Mouse (Mus musculus): ENCODE data around the gene Cdk6. TPM values are rescaled to one million over a fixed set of nuclear protein-coding genes. Genes with fewer than 3 reads are reported as not detected.

Gene Cdk6
- polyA plus RNA-seq, 1 experiment from 2014 or later = 10.2 TPM

DNA sequence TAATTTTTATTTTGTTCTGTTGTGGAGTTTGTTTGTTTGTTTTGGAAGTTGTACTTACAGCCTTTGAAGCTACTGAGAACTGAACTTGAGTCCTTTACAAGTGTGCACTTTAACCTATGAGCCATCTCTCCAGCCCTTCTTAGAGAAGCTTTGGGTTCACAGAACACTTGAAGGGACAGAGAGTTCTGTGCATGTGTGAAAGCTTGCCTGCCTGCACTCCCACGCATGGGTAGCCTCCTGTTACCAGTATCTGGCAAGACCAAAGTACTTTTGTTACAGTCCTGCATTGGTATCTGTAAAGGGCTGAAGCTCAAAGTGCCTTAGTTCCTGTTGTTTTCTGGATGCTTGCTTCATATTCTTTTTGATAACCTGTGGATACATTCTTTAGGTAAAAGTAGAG, 204.9 kb downstream of the Cdk6 start:
- Histone ChIP-seq H3K9me3 (no peaks in the 10 kb centered on the region), H3K4me3 (no peak overlapping the region), H3K27ac (no peak overlapping the region), H3K4me1 (peaks cover 19% of the 10 kb centered on the region), H3K4me2 (no peak overlapping the region), H3K9ac (no peak overlapping the region), H3K36me3 (replicated peaks) (no peaks in the 10 kb centered on the region), H3K27me3 (replicated peaks) (no peaks in the 10 kb centered on the region)
- no peak for ATAC-seq (replicated peaks)
- WGBS = 84% methylated on average over 1 of the region's 1 CpGs

- H3K27me3 ChIP-seq (replicated peaks) = no peaks in the 10 kb centered on the region
- ATAC-seq (replicated peaks) = no peak
- H3K4me3 ChIP-seq = no peak overlapping the region
- no peaks in the 10 kb centered on the region for H3K4me1 ChIP-seq
- H3K27ac ChIP-seq = no peak overlapping the region
- H3K4me2 ChIP-seq = no peak overlapping the region
- no peak overlapping the region for H3K9ac ChIP-seq
- WGBS = 90% methylated on average over 1 of the region's 1 CpGs
- H3K9me3 ChIP-seq = no peaks in the 10 kb centered on the region
- H3K36me3 ChIP-seq (replicated peaks) = peaks cover 12% of the 10 kb centered on the region; the same call in 1 of the 2 replicates
These were observed 210.2 kb downstream of the Cdk6 start for GRCm38 (mm10) chr5:3551481-3551880.

DNA sequence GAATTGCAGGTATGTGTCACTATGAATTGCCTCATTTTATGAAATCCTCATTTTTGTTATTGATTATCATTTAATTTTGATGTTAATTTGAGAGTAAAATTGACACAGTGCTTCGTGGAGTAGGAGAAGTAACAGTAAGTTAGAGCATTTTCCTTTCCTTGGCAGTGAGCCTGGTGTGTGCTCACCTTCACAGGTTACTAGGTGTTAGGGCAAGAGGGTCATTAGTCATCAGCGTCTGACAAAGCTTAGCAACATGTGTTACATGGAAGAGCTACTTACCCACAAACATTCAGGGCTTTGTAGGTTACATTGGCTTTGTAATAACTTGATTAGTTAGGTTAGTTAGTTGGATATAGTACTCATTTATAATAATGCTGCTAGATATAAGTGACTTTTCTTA, 212.9 kb downstream of the Cdk6 start:
- no peaks in the 10 kb centered on the region for H3K9me3 ChIP-seq
- no peak for ATAC-seq (replicated peaks)
- no peaks in the 10 kb centered on the region for H3K4me1 ChIP-seq
- no peak overlapping the region for H3K4me3 ChIP-seq
- H3K36me3 ChIP-seq (replicated peaks) = peaks cover 29% of the 10 kb centered on the region
- WGBS = 96% methylated on average over 2 of the region's 2 CpGs
- H3K27me3 ChIP-seq (replicated peaks) = no peaks in the 10 kb centered on the region
- H3K9ac ChIP-seq = no peak overlapping the region
- no peak overlapping the region for H3K4me2 ChIP-seq
- no peak overlapping the region for H3K27ac ChIP-seq

DNA sequence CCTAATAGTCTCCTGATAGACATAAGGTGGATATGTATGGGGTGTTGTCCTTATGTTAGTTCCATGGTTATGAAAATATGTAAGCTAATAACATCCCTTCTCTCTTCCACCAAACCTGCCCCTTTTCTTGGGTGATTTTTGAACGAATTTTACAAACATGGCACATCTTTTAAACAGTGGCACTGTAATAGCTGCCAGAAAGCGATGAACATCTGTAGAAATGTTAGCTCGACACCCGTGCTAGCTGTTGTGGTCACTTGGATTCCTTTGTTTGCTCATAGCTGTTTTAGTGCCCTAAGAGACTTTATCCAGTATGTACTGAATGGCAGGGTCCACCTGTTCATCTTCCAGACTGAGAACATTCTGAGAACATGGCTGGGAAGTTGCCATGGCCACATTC, 230.0 kb downstream of the Cdk6 start, which contains the start of gene 1700109H08Rik:
Gene 1700109H08Rik (plus strand): TSS at position 301 of the 400 bp plus-strand sequence.
- Histone ChIP-seq H3K9me3 (peaks cover 5% of the 10 kb centered on the region; the same call in 1 of the 2 replicates), H3K27me3 (replicated peaks) (no peaks in the 10 kb centered on the region), H3K4me3 (no peak within 1 kb of the TSS), H3K36me3 (replicated peaks) (peaks cover 56% of the 10 kb centered on the region), H3K27ac (no peak within 1 kb of the TSS), H3K9ac (no peak within 1 kb of the TSS), H3K4me1 (no peaks in the 10 kb centered on the region), H3K4me2 (no peak within 1 kb of the TSS)
- ATAC-seq (replicated peaks) = no peak
- 96% methylated on average over 4 of the region's 4 CpGs for WGBS

GRCm38 (mm10) chr5:3574825-3575224, 233.5 kb downstream of the Cdk6 start:
- 95% methylated on average over 2 of the region's 2 CpGs for WGBS
- H3K9ac ChIP-seq = no peak overlapping the region

GRCm38 (mm10) chr5:3577939-3578338, 236.7 kb downstream of the Cdk6 start:
- peaks cover 58% of the 10 kb centered on the region for H3K36me3 ChIP-seq (replicated peaks)
- no peak overlapping the region for H3K4me2 ChIP-seq
- no peak for ATAC-seq (replicated peaks)
- H3K4me1 ChIP-seq = no peaks in the 10 kb centered on the region
- no peak overlapping the region for H3K4me3 ChIP-seq
- H3K27ac ChIP-seq = no peak overlapping the region
- H3K9me3 ChIP-seq = peaks cover 5% of the 10 kb centered on the region; the same call in 1 of the 2 replicates
- H3K27me3 ChIP-seq (replicated peaks) = no peaks in the 10 kb centered on the region
- WGBS = 98% methylated on average over 2 of the region's 2 CpGs
- no peak overlapping the region for H3K9ac ChIP-seq

More at GRCm38 (mm10) chr5:3574825-3575224, 233.5 kb downstream of the Cdk6 start:
- Histone ChIP-seq H3K36me3 (replicated peaks) (peaks cover 78% of the 10 kb centered on the region), H3K27me3 (replicated peaks) (no peaks in the 10 kb centered on the region), H3K4me2 (no peak overlapping the region), H3K4me1 (no peaks in the 10 kb centered on the region), H3K4me3 (no peak overlapping the region), H3K9me3 (peaks cover 5% of the 10 kb centered on the region; the same call in 1 of the 2 replicates), H3K27ac (no peak overlapping the region)
- no peak for ATAC-seq (replicated peaks)

- Histone ChIP-seq H3K4me2 (no peak overlapping the region), H3K4me3 (no peak overlapping the region), H3K36me3 (replicated peaks) (peaks cover 59% of the 10 kb centered on the region), H3K9ac (no peak overlapping the region), H3K27ac (no peak overlapping the region), H3K4me1 (no peaks in the 10 kb centered on the region), H3K9me3 (peaks cover 5% of the 10 kb centered on the region; the same call in 1 of the 2 replicates), H3K27me3 (replicated peaks) (no peaks in the 10 kb centered on the region)
- 96% methylated on average over 7 of the region's 7 CpGs for WGBS
- ATAC-seq (replicated peaks) = no peak
These were observed 237.8 kb downstream of the Cdk6 start for GRCm38 (mm10) chr5:3579066-3579465.

Other genes starting within 250 kb of the Cdk6 start
- gene Fam133b, start 202.3 kb downstream of the Cdk6 start, polyA plus RNA-seq (2015; fragmentation: Nextera tagmentation; extraction: Ambion mirVana) = 20.7 and 25.9 TPM in 2 replicates
- 2.5 and 3.7 TPM in 2 replicates for gene 1700109H08Rik, start 230.1 kb downstream of the Cdk6 start, polyA plus RNA-seq (2015; fragmentation: Nextera tagmentation; extraction: Ambion mirVana)

All from midbrain, embryonic 15.5 days (tissue).